Mouse (Mus musculus) gastrocnemius, adult 8-10 months (tissue): ENCODE data around the gene Lats2. TPM values are rescaled to one million over a fixed set of nuclear protein-coding genes. Genes with fewer than 3 reads are reported as not detected.

ENCODE experiments used
- DNase-seq, 2 experiments: peaks; one replicate each; pipeline ENCODE4 v3.0.0; 2022; ENCODE audit warnings: low spot score in 2 of 2
- total RNA-seq, 4 experiments: library from RNA; stranded (reverse); gene quantifications; 2 replicates each; pipeline ENCODE4 v1.2.4; 2022

The Lats2 gene
- total RNA-seq, 4 experiments from 2014 or later, result 15.7 to 23.4 (median 16.7) TPM

- no peak for DNase-seq
These were observed 17.5 kb downstream of the Lats2 start for GRCm38 (mm10) chr14:57740651-57741050.

- DNase-seq, result no peak
These were observed 21.1 kb downstream of the Lats2 start for GRCm38 (mm10) chr14:57737089-57737488.

- no peak for DNase-seq
These were observed 22.0 kb downstream of the Lats2 start for GRCm38 (mm10) chr14:57736141-57736540.

GRCm38 (mm10) chr14:57732668-57733293, 25.4 kb downstream of the Lats2 start:
- no peak for DNase-seq

- no peak for DNase-seq
These were observed 27.7 kb downstream of the Lats2 start for GRCm38 (mm10) chr14:57730527-57730926.

- DNase-seq, result peak in 1 of 2 experiments; percentile 20
These were observed 28.2 kb downstream of the Lats2 start for GRCm38 (mm10) chr14:57729975-57730499.

- no peak for DNase-seq
These were observed 28.8 kb downstream of the Lats2 start for GRCm38 (mm10) chr14:57729364-57729763.

GRCm38 (mm10) chr14:57726172-57726571, 32.0 kb downstream of the Lats2 start:
- DNase-seq, result no peak

- no peak for DNase-seq
These were observed 33.7 kb downstream of the Lats2 start for GRCm38 (mm10) chr14:57724473-57724872.

- DNase-seq, result no peak
These were observed 39.9 kb downstream of the Lats2 start for GRCm38 (mm10) chr14:57718245-57718644.

- no peak for DNase-seq
These were observed 41.5 kb downstream of the Lats2 start for GRCm38 (mm10) chr14:57716601-57717245.

GRCm38 (mm10) chr14:57712884-57713283, 45.3 kb downstream of the Lats2 start:
- no peak for DNase-seq

- no peak for DNase-seq
These were observed 47.1 kb downstream of the Lats2 start for GRCm38 (mm10) chr14:57711059-57711458.

- DNase-seq, result no peak
These were observed 49.0 kb downstream of the Lats2 start for GRCm38 (mm10) chr14:57709171-57709570.

GRCm38 (mm10) chr14:57708580-57708979, 49.6 kb downstream of the Lats2 start:
- DNase-seq, result no peak

- DNase-seq, result no peak
These were observed 50.9 kb downstream of the Lats2 start for GRCm38 (mm10) chr14:57707100-57707893.

- no peak for DNase-seq
These were observed 51.5 kb downstream of the Lats2 start for GRCm38 (mm10) chr14:57706760-57707099.

- no peak for DNase-seq
These were observed 52.4 kb downstream of the Lats2 start for GRCm38 (mm10) chr14:57705759-57706158.

GRCm38 (mm10) chr14:57705075-57705474, 53.1 kb downstream of the Lats2 start:
- no peak for DNase-seq

GRCm38 (mm10) chr14:57701915-57702477, 56.2 kb downstream of the Lats2 start:
- DNase-seq, result no peak

GRCm38 (mm10) chr14:57699461-57699970, 58.7 kb downstream of the Lats2 start:
- DNase-seq, result no peak

- DNase-seq, result no peak
These were observed 59.2 kb downstream of the Lats2 start for GRCm38 (mm10) chr14:57699016-57699415.
